Mouse (Mus musculus) CD4-positive naive resting alpha-beta T cell, adult 57 days (primary cell): Measurements from ENCODE around the gene Elf2. TPM values are rescaled to one million over a fixed set of nuclear protein-coding genes. Genes with fewer than 3 reads are reported as not detected.

ENCODE experiments used
- total RNA-seq: library from RNA; stranded (reverse); gene quantifications from one replicate; pipeline ENCODE4 v1.2.4, GENCODE M21; 2023

The Elf2 gene
- 156 TPM for total RNA-seq

GRCm38 (mm10) chr3:51340552-51341267, at the start of gene Elf2:
Gene Elf2 (minus strand): TSS chr3:51340663.

GRCm38 (mm10) chr3:51224363-51225225, 115.9 kb downstream of the Elf2 start, which contains the start of gene Noct:
Gene Noct (plus strand): TSS chr3:51224447.

Other genes with a start within 250 kb of the Elf2 start
- gene Noct, start 116.2 kb downstream of the Elf2 start, total RNA-seq = 6.6 TPM
- gene Mgarp, start 56.1 kb upstream of the Elf2 start, total RNA-seq = not detected
- 58.3 TPM for gene Ndufc1, start 68.3 kb upstream of the Elf2 start, total RNA-seq
- gene Naa15, start 74.5 kb upstream of the Elf2 start, total RNA-seq = 112 TPM
- gene Rab33b, start 143.3 kb upstream of the Elf2 start, total RNA-seq = 38.5 TPM
- 74.1 TPM for gene Setd7, start 220.2 kb upstream of the Elf2 start, total RNA-seq